Mouse (Mus musculus): ENCODE data around the gene Il1rn.

Gene Il1rn

GRCm38 (mm10) chr2:24336545-24336944, at the start of gene Il1rn:
TSS of gene Il1rn (plus strand) at chr2:24336853.
- peak; percentile 18 for DNase-seq (ENCODE audit: low read depth)

DNA sequence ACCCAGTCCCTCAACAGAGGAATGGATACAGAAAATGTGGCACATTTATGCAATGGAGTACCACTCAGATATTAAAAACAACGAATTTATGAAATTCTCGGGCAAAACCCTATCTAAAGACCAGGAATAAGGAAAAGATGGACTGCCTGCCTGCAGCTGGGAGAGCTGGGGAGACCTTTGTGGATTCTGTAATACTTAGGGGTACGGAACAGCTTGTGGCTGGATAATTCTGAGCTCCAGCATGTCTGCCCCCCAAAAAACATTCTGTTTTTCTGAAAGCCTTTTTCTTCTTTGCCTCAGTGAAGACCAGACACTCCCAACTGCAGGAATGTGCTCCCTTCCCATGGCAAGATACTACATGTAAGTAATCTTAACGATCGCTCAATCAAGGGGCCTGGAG, 45.8 kb upstream of the Il1rn start, which contains the start of gene Il1f10:
Il1f10 (plus strand) TSS at position 301 of the 400 bp plus-strand sequence.
- DNase-seq (ENCODE audit: low read depth), result no peak

DNA sequence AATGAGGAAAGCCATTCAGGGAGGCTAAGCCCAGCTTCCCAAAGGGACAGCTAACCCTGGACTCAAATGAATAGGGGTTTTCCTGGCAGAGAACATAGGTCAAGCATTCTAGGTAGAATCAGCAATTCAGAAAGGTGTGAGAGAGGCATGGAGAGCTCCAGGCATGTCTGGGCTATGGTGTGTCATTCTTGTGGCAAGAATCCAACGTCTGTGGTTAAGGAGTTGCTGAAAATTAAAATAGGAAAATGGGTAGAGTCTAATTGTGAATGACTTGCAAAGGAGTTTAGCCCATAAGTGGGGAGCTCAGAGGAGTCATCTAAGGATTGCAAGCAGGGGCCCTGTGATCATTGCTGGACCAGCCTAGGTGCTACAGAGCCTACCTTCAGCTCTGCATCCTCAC, 42.0 kb upstream of the Il1rn start:
- peak; percentile 11 for DNase-seq (ENCODE audit: low read depth)

DNA sequence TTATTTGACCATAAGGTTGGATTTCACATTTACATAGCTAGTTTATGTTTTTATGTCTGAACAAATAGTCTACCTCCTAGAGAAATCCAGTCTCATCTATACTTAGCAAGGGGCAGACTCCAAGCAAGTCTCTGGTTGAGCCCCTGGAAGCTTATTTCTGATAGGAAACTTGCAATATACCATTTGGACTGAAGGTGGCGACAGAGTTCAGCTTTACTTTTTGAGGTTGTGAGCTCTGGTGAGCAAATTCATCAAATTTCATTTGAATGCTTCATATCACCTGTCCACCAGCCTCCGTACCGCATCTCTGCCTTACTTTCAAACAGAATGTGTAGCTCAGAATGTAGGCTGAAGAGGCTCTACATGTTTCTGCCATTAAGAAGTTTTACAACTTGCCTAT, 39.8 kb upstream of the Il1rn start:
- DNase-seq (ENCODE audit: low read depth), result peak; percentile 50

GRCm38 (mm10) chr2:24311302-24312001, 25.2 kb upstream of the Il1rn start:
- DNase-seq (ENCODE audit: low read depth), result no peak

DNA sequence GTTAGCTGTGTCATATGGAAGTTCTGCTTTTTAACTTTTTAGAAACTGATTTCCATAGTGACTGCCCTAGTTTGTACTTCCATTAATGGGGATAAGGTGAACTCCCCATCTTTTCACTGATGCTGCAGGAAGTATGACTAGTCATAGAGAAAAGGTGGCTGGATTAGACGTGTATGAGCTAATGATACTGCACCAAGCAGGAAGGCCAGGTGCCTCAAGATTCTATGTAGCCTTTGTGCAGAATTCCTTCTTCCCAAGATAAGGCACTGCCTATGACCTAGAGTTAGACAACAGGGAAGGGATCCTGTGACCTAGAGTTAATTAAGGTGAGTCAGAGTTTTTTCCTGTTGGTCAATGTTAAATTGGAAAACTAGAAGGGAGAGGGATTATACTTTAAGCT, 19.7 kb upstream of the Il1rn start:
- DNase-seq (ENCODE audit: low read depth), result no peak

GRCm38 (mm10) chr2:24317919-24318598, 18.6 kb upstream of the Il1rn start:
- DNase-seq (ENCODE audit: low read depth), result no peak

DNA sequence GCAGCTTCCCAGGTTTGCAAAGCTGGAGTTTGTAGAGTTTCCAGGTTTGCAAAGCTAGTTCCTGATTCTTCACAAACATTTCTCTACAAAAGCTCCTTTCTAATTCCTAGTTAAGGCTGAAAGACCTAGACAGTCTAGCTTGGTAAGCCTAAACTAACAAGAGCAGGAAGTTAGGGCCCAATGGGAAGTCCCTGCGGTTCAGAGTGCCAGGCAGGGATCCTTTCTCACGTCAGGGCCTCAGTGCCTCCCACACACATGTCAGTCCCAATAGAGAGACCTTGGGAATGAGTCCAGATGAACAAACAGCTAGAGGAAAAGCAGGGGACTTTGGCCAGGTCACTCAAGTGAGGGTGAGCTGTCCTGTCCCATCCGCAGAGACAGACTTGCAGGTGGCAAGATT, 1.3 kb upstream of the Il1rn start:
- no peak for DNase-seq (ENCODE audit: low read depth)

DNA sequence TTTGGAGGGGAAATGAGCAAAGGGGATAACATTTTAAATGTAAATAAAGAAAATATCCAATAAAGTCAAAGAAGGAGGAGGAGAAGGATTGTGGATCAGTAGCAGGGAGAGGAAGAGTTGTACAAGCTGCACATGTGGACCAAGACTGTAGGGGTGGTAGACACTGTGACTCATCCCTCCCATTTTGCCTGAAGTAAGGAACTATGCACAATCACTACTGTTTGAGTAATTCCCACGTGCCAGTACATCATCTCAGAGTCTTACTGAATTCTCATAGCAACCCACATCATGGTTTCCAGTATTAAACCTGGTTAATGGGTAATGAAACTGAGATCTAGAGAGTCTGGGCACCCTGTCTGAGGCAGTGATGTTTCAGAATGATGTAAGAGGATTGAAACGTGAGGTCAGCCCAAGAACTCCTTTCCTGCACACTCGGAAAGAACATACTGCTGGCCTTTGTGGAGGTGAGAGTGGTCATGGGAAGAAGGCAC, 4.8 kb downstream of the Il1rn start:
- DNase-seq (ENCODE audit: low read depth), result no peak

- no peak for DNase-seq (ENCODE audit: low read depth)
These were observed 8.0 kb downstream of the Il1rn start for GRCm38 (mm10) chr2:24344619-24345018.

DNA sequence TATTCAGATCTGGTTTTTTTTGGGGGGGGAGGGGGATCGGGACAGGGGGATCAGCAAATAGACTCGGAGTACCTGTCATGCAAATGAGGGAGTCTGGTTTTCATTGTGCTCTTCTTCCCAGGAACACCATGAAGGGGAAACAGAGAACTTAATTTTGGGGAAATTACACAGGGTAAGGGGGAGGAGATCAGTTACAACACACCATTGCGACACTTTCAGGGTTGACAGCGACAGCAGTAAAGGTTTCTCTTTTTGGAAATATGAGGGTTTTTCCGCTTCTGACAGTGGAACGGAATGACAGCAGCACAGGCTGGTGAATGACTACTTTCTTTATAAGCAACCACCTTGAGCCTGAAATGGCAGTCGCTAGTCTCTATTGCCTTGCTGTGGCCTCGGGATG, 8.4 kb downstream of the Il1rn start:
- no peak for DNase-seq (ENCODE audit: low read depth)

- DNase-seq (ENCODE audit: low read depth), result no peak
These were observed 11.3 kb downstream of the Il1rn start for GRCm38 (mm10) chr2:24347926-24348325.

- DNase-seq (ENCODE audit: low read depth), result no peak
These were observed 14.5 kb downstream of the Il1rn start for GRCm38 (mm10) chr2:24351159-24351558.

DNA sequence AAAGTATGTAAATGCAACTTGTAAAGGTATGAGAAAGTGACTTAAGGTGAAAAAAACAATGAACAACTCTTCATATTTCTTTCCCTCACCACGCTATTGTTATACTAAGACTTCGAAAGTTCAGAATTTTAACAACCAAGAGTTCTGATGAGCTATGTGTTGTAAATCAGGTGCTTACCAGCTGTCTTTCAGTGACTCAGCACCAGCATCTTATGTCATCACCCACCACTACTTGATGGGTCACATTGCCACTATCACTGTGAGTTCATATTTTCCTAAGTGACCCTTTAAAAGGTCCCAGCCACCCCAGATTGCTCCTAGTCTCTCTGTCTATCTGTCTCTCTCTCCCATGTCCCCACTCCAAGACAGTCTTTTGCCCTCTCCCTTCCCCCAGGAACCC, 16.4 kb downstream of the Il1rn start:
- DNase-seq (ENCODE audit: low read depth), result no peak

DNA sequence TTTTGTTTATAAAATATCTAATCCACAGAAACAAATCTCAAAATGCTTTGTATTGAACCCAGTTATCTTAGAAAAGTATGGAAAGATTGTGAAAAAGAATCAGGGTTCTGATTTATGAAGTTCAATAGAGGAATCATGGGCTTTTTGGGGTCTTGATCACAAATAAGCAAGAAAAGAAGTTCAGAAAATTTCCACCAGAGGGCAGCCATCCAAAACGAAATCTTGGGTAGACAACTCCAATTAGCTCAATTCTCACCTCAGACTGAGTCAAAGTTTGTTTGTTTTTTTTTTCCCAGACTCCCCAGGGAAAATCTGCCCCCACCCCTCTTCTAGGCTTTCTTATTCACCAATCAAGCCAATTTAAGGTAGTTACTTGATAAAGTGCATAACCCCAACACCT, 21.0 kb downstream of the Il1rn start:
- peak; percentile 33 for DNase-seq (ENCODE audit: low read depth)

GRCm38 (mm10) chr2:24359347-24359746, 22.7 kb downstream of the Il1rn start:
- no peak for DNase-seq (ENCODE audit: low read depth)

DNA sequence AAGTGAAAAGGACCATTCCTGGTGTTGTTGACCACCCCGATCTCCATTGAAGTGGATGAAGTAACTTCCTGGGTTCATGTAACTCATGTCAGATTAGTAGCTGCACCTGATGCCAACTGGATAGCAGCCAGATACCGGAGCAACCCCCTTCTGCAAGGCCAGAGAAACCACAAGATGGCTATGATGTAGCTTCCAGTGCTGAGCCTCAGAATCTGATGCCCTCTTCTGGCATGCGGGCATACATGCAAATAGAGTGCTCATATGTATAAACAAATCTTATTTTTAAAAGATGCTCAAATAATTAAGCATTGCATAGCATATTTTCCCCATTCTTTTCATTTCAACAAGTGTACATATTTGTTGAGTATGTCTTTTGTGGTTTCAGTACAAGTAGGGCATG, 27.2 kb downstream of the Il1rn start:
- no peak for DNase-seq (ENCODE audit: low read depth)

GRCm38 (mm10) chr2:24366214-24366975, 29.7 kb downstream of the Il1rn start:
- DNase-seq (ENCODE audit: low read depth), result no peak

GRCm38 (mm10) chr2:24367030-24367894, 30.6 kb downstream of the Il1rn start, which contains the start of gene Psd4:
TSS of gene Psd4 (plus strand) at chr2:24367580.
- no peak for DNase-seq (ENCODE audit: low read depth)

- no peak for DNase-seq (ENCODE audit: low read depth)
These were observed 31.2 kb downstream of the Il1rn start for GRCm38 (mm10) chr2:24367895-24368261.

DNA sequence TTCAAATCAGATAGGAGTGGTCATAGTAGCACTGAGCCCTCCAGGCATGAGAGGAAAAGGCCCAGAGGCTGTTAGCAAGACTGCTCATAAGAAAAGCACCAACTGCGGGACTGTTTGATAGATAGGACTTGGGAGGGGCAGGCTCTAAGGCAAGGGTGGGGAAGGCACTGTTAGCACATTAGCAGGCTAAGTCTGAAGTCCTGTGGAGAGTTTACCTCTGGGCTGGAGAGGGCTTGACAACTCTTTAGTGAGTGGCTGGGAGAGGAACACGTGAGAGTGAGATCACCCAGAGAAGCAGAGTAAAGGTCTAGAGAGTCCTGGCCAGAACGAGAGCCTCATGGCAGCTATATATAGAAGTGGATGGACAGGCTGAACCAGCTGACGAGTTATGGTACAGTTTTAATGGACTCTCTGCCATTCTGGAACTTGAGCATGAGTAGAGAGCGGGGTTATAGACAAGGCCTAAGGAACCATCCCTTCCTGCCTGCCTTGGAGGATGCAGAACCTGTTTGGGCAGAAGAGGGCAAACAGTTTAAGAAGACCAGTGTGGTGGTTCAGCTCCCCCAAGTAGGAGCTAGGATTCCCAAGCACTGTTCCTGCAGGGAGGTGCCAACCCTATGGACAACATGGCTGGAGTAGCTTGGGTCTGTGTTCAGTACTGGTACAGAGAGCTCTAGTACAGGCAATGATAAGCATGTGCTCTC, 42.2 kb downstream of the Il1rn start:
- no peak for DNase-seq (ENCODE audit: low read depth)

Measured in NIH3T3 (cell line).